Mouse (Mus musculus) liver, embryonic 16.5 days (tissue): ENCODE results near the gene Cfap100. TPM values are rescaled to one million over a fixed set of nuclear protein-coding genes. Genes with fewer than 3 reads are reported as not detected.

Experiments used
- ATAC-seq: fragments of 200-750 bp; cut with Nextera tagmentation; 2 replicates; pipeline ENCODE4 v1.8.0; 2017; ENCODE audit warnings: low read depth, mild to moderate bottlenecking, moderate number of reproducible peaks, moderate library complexity
- H3K27ac ChIP-seq: fragments of 300-500 bp; sonication (generic); 2 replicates; pipeline ENCODE4 v1.5.1; 2014; ENCODE audit warnings: mild to moderate bottlenecking, low read length
- H3K27me3 ChIP-seq: fragments of 300-500 bp; sonication (generic); 2 replicates; pipeline ENCODE4 v1.6.1; 2014; ENCODE audit warnings: low read depth, low read length, mixed read lengths; ENCODE audit not compliant: control insufficient read depth, insufficient read depth
- H3K36me3 ChIP-seq: fragments of 300-500 bp; sonication (generic); 2 replicates; pipeline ENCODE4 v1.6.1; 2014; ENCODE audit warnings: mild to moderate bottlenecking; ENCODE audit not compliant: control insufficient read depth, insufficient read depth
- H3K4me1 ChIP-seq: fragments of 300-500 bp; sonication (generic); 2 replicates; pipeline ENCODE4 v1.6.1; 2014; ENCODE audit warnings: low read depth, low read length, mixed read lengths; ENCODE audit not compliant: control insufficient read depth
- H3K4me2 ChIP-seq: fragments of 300-500 bp; sonication (generic); 2 replicates; pipeline ENCODE4 v1.6.1; 2014; ENCODE audit warnings: low read depth, low read length, mixed read lengths
- H3K4me3 ChIP-seq: fragments of 300-500 bp; sonication (generic); 2 replicates; pipeline ENCODE4 v1.5.1; 2014; ENCODE audit warnings: low read depth, mild to moderate bottlenecking, low read length
- H3K9ac ChIP-seq: fragments of 300-500 bp; sonication (generic); 2 replicates; pipeline ENCODE4 v1.6.1; 2014; ENCODE audit warnings: low read depth, low read length
- H3K9me3 ChIP-seq: fragments of 300-500 bp; sonication (generic); replicated peaks from 2 replicates; pipeline ENCODE4 v1.6.1; 2016; ENCODE audit warnings: low read length; ENCODE audit not compliant: control insufficient read depth
- WGBS: fragments of 180-500 bp; shearing (Covaris S2); extraction: QIAGEN DNeasy Blood & Tissue Kit; methylation state at CpG from one replicate; pipeline ENCODE4 v1.1.7; 2014; ENCODE audit not compliant: insufficient replicate concordance; 5-methylcytosine and 5-hydroxymethylcytosine counted together
- polyA plus RNA-seq: library from polyadenylated mRNA; unstranded; fragments of >200 nt; fragmentation: Nextera tagmentation; extraction: Ambion mirVana; gene quantifications from 2 replicates; pipeline ENCODE4 v1.2.1, GENCODE M21; 2015

Gene Cfap100
- polyA plus RNA-seq, 1 experiment from 2014 or later = 0.19 TPM

DNA sequence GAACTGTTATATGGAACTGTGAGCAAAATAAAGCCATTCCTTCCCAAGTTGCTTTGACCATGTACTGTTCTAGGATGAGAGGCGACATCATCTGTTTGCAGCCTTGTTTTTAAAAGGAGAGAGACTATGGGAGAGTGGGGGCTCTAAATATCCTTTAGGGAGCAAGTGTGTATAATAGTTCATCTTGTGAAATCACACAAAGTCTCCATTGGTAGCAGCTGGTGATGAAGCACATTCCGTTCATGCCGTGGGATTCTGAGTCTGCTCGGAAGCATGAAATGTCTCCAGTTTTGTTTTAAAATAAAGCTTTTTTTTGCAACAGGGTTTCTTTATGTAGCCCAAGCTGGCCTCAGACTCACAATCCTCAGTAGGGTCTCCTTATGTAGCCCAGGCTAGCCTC lies 2.6 kb downstream of the Cfap100 start:
- 73% methylated on average over 4 of the region's 4 CpGs for WGBS
- no peak overlapping the region for H3K4me3 ChIP-seq
- H3K36me3 ChIP-seq = no peaks in the 10 kb centered on the region
- H3K4me2 ChIP-seq = no peak overlapping the region
- no peak overlapping the region for H3K9ac ChIP-seq
- no peaks in the 10 kb centered on the region for H3K9me3 ChIP-seq
- no peaks in the 10 kb centered on the region; the same call in 1 of the 2 replicates for H3K4me1 ChIP-seq
- peaks cover 4% of the 10 kb centered on the region for H3K27me3 ChIP-seq
- no peak overlapping the region for H3K27ac ChIP-seq
- no peak for ATAC-seq

DNA sequence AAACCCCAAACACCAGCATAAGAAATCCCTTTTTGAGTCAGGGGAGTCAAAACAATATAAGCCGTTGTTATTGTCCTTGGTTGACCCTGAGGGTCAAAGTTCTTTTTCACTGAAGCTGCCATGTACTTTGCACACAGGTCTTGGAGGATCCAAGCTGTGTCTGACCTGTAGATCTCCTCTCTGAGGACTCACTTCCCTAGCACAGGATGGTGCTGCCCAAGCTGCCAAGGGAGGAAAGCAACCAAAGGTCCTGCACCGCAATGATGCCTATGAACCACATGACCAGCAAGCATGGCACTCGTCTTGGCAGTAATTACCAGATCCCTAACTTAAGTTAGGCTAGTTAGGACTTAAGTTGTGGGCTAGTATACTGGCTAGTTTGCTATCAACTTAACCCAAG lies 3.2 kb downstream of the Cfap100 start:
- WGBS = 59% methylated on average over 3 of the region's 3 CpGs
- no peak for ATAC-seq
- H3K4me1 ChIP-seq = no peaks in the 10 kb centered on the region; the same call in 1 of the 2 replicates

DNA sequence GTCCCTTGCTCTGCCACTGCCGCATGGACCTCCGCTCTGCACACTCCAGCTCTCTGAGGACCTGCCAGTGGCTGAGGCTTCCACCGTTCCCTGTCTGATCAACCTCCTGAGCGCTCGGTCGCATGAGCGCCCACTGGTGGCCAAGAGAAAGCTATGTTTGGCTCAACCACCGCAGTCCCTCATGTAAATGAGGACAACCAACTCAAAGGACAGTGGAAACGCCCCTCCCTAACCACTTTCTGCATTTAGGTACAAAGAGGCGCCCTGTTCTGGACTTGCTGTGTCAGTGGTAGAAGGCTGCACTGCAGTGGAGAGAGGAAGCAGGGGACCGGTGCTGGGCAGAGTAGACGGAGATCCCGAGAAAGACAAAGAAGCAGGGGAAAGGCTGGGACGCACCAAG lies 6.0 kb downstream of the Cfap100 start:
- Histone ChIP-seq H3K9ac (no peak overlapping the region), H3K4me3 (peak overlapping the region; percentile 2; the same call in 1 of the 2 replicates), H3K9me3 (no peaks in the 10 kb centered on the region), H3K27ac (no peak overlapping the region), H3K27me3 (peaks cover 3% of the 10 kb centered on the region), H3K36me3 (no peaks in the 10 kb centered on the region), H3K4me1 (no peaks in the 10 kb centered on the region), H3K4me2 (peak overlapping the region; percentile 37)
- ATAC-seq = peak; percentile 85
- 9% methylated on average over 14 of the region's 14 CpGs for WGBS

More for the DNA sequence above, 3.2 kb downstream of the Cfap100 start:
- Histone ChIP-seq H3K27ac (no peak overlapping the region), H3K9ac (no peak overlapping the region), H3K36me3 (no peaks in the 10 kb centered on the region), H3K4me2 (no peak overlapping the region), H3K4me3 (no peak overlapping the region), H3K9me3 (no peaks in the 10 kb centered on the region), H3K27me3 (peaks cover 4% of the 10 kb centered on the region)

DNA sequence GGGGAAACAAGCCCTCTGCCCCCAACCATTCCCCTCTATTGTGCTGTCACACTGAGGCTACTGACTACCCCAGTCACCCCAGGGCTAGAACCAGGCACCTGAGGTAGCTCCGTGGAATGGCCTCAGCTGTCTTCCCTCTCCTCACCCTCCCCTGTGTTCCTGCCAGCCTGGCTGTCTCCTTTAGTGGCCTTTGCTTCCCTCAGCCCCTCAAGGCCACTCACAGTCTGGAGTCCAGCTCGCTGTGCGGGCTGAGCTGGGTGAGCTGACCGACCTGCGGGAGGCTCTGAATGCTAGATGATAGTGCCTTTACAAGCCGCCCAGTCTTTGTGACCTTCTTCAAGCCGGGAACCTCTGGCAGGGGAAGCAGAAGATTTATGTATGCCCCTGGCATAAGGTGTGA lies 16.7 kb downstream of the Cfap100 start:
- Histone ChIP-seq H3K27ac (no peak overlapping the region), H3K4me2 (no peak overlapping the region), H3K4me1 (no peaks in the 10 kb centered on the region), H3K9ac (no peak overlapping the region), H3K9me3 (no peaks in the 10 kb centered on the region), H3K36me3 (no peaks in the 10 kb centered on the region), H3K4me3 (no peak overlapping the region), H3K27me3 (no peaks in the 10 kb centered on the region)
- ATAC-seq = no peak
- WGBS = 64% methylated on average over 7 of the region's 7 CpGs

DNA sequence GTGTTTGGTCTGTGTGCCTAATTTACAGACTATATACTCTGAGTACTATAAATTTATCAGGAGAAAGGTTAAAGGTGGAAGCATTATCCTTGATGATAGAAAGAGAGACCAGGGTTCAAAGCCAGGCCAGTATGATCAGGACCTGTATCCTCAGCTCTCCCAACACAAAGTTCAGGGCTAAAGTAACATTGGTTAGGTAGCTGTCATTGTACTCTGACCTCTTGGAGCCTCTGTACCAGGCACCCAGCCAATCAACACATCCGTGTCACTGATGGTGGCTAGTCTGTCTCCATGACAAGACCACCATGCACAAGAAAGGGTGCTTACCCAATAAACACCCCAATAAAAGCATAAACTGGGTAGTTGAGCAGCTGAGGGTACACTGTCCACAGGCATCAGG lies 17.6 kb downstream of the Cfap100 start:
- H3K9ac ChIP-seq = no peak overlapping the region
- H3K4me1 ChIP-seq = no peaks in the 10 kb centered on the region
- H3K9me3 ChIP-seq = no peaks in the 10 kb centered on the region
- no peak overlapping the region for H3K27ac ChIP-seq
- no peak overlapping the region for H3K4me3 ChIP-seq
- no peaks in the 10 kb centered on the region for H3K27me3 ChIP-seq
- ATAC-seq = peak; percentile 76
- WGBS = 42% methylated on average over 1 of the region's 1 CpGs
- H3K4me2 ChIP-seq = no peak overlapping the region
- no peaks in the 10 kb centered on the region for H3K36me3 ChIP-seq

GRCm38 (mm10) chr6:90408632-90409031 lies 20.0 kb downstream of the Cfap100 start:
- no peak for ATAC-seq
- no peaks in the 10 kb centered on the region for H3K9me3 ChIP-seq
- no peak overlapping the region for H3K27ac ChIP-seq
- H3K4me1 ChIP-seq = no peaks in the 10 kb centered on the region
- no peaks in the 10 kb centered on the region for H3K36me3 ChIP-seq
- H3K9ac ChIP-seq = no peak overlapping the region
- no peak overlapping the region for H3K4me2 ChIP-seq
- no peaks in the 10 kb centered on the region for H3K27me3 ChIP-seq
- no peak overlapping the region for H3K4me3 ChIP-seq

GRCm38 (mm10) chr6:90397291-90397690 lies 31.3 kb downstream of the Cfap100 start:
- peak; percentile 64 for ATAC-seq
- Histone ChIP-seq H3K4me2 (no peak overlapping the region), H3K9ac (no peak overlapping the region), H3K27ac (peak overlapping the region; percentile 2; the same call in 1 of the 2 replicates), H3K9me3 (no peaks in the 10 kb centered on the region), H3K4me1 (no peaks in the 10 kb centered on the region; the same call in 1 of the 2 replicates), H3K27me3 (no peaks in the 10 kb centered on the region), H3K4me3 (no peak overlapping the region), H3K36me3 (peaks cover 13% of the 10 kb centered on the region; the same call in 1 of the 2 replicates)
- 74% methylated on average over 3 of the region's 3 CpGs for WGBS

DNA sequence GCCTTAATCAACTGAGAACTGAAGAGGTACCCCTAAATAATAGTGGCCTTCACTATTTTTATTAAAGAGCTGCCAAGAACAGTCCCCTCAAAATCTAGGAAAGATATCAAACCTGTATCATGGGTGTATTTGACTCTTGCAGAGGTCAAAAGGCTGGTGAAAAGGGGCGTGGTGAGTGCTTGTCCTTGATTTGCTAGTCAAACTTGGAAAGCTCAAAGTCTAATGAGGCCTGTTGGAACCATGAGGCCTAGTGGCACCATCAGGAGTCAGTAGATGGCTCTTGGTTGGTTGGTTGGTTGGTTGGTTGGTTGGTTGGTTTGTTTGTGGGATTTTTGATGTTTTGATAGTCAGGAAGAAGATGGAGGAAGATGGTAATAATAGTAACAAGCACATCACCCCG lies 32.8 kb downstream of the Cfap100 start:
- ATAC-seq = no peak
- H3K9me3 ChIP-seq = no peaks in the 10 kb centered on the region
- H3K9ac ChIP-seq = no peak overlapping the region
- WGBS = 64% methylated on average over 2 of the region's 2 CpGs
- H3K4me3 ChIP-seq = no peak overlapping the region
- no peak overlapping the region for H3K27ac ChIP-seq
- peaks cover 2% of the 10 kb centered on the region; the same call in 1 of the 2 replicates for H3K36me3 ChIP-seq
- H3K4me2 ChIP-seq = no peak overlapping the region
- no peaks in the 10 kb centered on the region; the same call in 1 of the 2 replicates for H3K4me1 ChIP-seq
- no peaks in the 10 kb centered on the region for H3K27me3 ChIP-seq

- Histone ChIP-seq H3K27me3 (no peaks in the 10 kb centered on the region), H3K9me3 (no peaks in the 10 kb centered on the region), H3K4me3 (no peak overlapping the region), H3K27ac (peak overlapping the region; percentile 45), H3K4me2 (no peak overlapping the region), H3K36me3 (peaks cover 2% of the 10 kb centered on the region; the same call in 1 of the 2 replicates), H3K9ac (no peak overlapping the region), H3K4me1 (no peaks in the 10 kb centered on the region; the same call in 1 of the 2 replicates)
- WGBS = 58% methylated on average over 3 of the region's 3 CpGs
- peak; percentile 86 for ATAC-seq
These were observed 34.6 kb downstream of the Cfap100 start for GRCm38 (mm10) chr6:90393948-90394347.
